In the genomic region with DNA sequence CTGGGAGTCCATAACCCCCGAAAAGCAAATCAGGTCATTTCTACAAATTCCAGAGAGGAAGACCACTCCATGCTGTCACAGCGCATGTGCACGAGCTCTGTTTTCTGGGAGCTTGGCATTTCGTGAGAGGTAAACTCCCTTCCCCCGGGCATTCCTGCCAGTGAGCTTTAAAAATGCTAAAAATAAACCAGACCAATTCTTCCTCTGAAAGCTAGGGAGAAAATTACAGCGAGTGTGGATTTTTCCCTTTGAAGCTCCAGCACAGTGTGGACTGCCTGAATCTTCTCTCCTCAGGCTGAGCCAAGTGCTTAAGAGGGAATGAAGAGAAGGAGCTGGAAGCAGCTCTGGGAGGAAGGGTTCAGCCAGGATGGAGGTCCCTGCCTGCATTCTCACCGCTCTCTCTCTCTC, we compare ENCODE assay signal across 7 mouse cellular contexts.
DNase-seq lines count a peak whose midpoint lies in the region; ATAC-seq lines count a peak whose summit lies in the region.

No protein-coding gene starts in this region.

- H3K4me1 ChIP-seq in forebrain, embryonic 16.5 days (replicated peaks; ENCODE audit: control insufficient read depth, insufficient read depth, low read length): peaks cover 16% of the 10 kb centered on the region

- peaks cover 4% of the 10 kb centered on the region for H3K36me3 ChIP-seq in forebrain, embryonic 16.5 days (ENCODE audit: control insufficient read depth, insufficient read depth)

- 57% methylated on average over 7 of the region's 7 CpGs for WGBS in forebrain, embryonic 16.5 days

- H3K27me3 ChIP-seq in forebrain, embryonic 16.5 days (replicated peaks; ENCODE audit: control insufficient read depth, insufficient read depth, low read length): no peaks in the 10 kb centered on the region

- no peak overlapping the region for H3K9ac ChIP-seq in forebrain, embryonic 16.5 days (replicated peaks; ENCODE audit: low read depth, low read length)

- H3K9me3 ChIP-seq in forebrain, embryonic 16.5 days (ENCODE audit: control insufficient read depth, low read length): peaks cover 5% of the 10 kb centered on the region; the same call in 1 of the 2 replicates

- H3K4me3 ChIP-seq in forebrain, embryonic 16.5 days (replicated peaks; ENCODE audit: low read length): no peak overlapping the region

- DNase-seq in left cerebral cortex, adult 11 months (ENCODE audit: low spot score): peak; percentile 19
- DNase-seq in left cerebral cortex, postnatal 4 days: no peak
- peak; percentile 19 to 34 for DNase-seq in layer of hippocampus, postnatal 10 days (ENCODE audit: low spot score in 2 of 2)
- DNase-seq in telencephalon, adult 2 months (ENCODE audit: low read depth, low spot score): peak; percentile 77
- no peak for DNase-seq in gastrocnemius, postnatal 4 days (ENCODE audit: low spot score in 2 of 2)
- no peak for DNase-seq in ovary, adult 18-20 months (ENCODE audit: low spot score)

- no peak overlapping the region for H3K27ac ChIP-seq in forebrain, embryonic 16.5 days (ENCODE audit: low read length)

- peak overlapping the region; percentile 6; the same call in 1 of the 2 replicates for H3K4me2 ChIP-seq in forebrain, embryonic 16.5 days (ENCODE audit: low read length)

- intact Hi-C loops in left cerebral cortex, postnatal 4 days (cut with DNase I): no loop called here

- ATAC-seq in forebrain, embryonic 16.5 days: peak; percentile 70

Comparison
In these comparisons a context has a peak if more than half of its experiments do, and no peak if none do; other contexts are left out.
1. DNase-seq: peak in left cerebral cortex, adult 11 months (single experiment), layer of hippocampus, postnatal 10 days (2 of 2) and telencephalon, adult 2 months (single experiment); none in left cerebral cortex, postnatal 4 days (single experiment), gastrocnemius, postnatal 4 days (0 of 2) and ovary, adult 18-20 months (single experiment).